Comparison of ENCODE assay signal across 12 mouse cellular contexts in the genomic region with DNA sequence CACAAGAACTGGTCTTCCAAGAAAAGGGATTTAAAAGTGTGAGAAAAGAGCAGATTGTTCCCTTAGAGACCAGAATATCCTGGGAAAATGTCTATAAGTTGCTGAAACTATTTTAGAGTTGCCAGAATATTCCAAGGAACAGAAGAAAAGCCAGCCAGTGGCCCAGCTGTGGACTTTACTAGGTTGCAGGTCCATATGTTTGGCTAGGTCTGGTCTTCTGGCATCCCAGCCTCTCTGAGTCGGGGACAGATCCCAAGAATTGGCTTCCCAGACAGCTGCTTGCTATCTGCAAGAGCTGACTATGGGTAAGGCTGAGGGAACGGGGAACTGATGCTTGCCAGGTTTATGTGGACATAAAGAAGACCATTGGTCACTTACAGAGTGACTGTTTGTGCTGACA.
DNase-seq lines count a peak whose midpoint lies in the region; ATAC-seq and TF ChIP-seq lines count a peak whose summit lies in the region.
"Had no signal": no experiment of that assay in that cellular context is flagged by ENCODE, and none has a peak within 500 bp of the region (broad histone marks: within the 10 kb centered on the region; RNA-seq: fewer than 3 reads in every experiment).

No protein-coding gene starts in this region.

- no peak for ATAC-seq in heart, embryonic 12.5 days (ENCODE audit: insufficient number of reproducible peaks, low FRiP score)
- ATAC-seq in lung, embryonic 15.5 days (ENCODE audit: borderline replicate concordance, extremely low read depth, low FRiP score, low TSS enrichment), result peak; percentile 66; the same call in 1 of the 2 replicates
- ATAC-seq in heart, embryonic 16.5 days (replicated peaks; ENCODE audit: extremely low read depth, insufficient read depth, low FRiP score), result 0 out of 2 replicates have a peak, but pooled peaks have one; percentile 44
- ATAC-seq in hindbrain, embryonic 14.5 days (ENCODE audit: low FRiP score), result no peak
- ATAC-seq: midbrain, embryonic 15.5 days had no signal

- no peaks in the 10 kb centered on the region for H3K4me1 ChIP-seq in heart, adult 2 months (ENCODE audit: control insufficient read depth, insufficient read depth, low read length)
- H3K4me1 ChIP-seq in heart, embryonic 12.5 days (replicated peaks), result no peaks in the 10 kb centered on the region
- H3K4me1 ChIP-seq in lung, embryonic 15.5 days, result peaks cover 14% of the 10 kb centered on the region; the same call in 1 of the 2 replicates
- no peaks in the 10 kb centered on the region for H3K4me1 ChIP-seq in heart, embryonic 16.5 days (ENCODE audit: control insufficient read depth, insufficient read depth, low read length)
- H3K4me1 ChIP-seq in hindbrain, embryonic 14.5 days (replicated peaks; ENCODE audit: control insufficient read depth, insufficient read depth, low read length), result no peaks in the 10 kb centered on the region
- H3K4me1 ChIP-seq: liver, embryonic 15.5 days; midbrain, embryonic 15.5 days had no signal

- no peak overlapping the region for H3K4me2 ChIP-seq in heart, embryonic 12.5 days
- no peak overlapping the region for H3K4me2 ChIP-seq in lung, embryonic 15.5 days
- H3K4me2 ChIP-seq in heart, embryonic 16.5 days (ENCODE audit: low read depth, low read length), result no peak overlapping the region
- H3K4me2 ChIP-seq in hindbrain, embryonic 14.5 days (replicated peaks), result no peak overlapping the region
- H3K4me2 ChIP-seq: liver, embryonic 15.5 days; midbrain, embryonic 15.5 days had no signal

- intact Hi-C loops in heart, adult 2 months (cut with DNase I), result loop anchor here (5.0 kb wide), 1 partner anchor 249 kb away; no protein-coding TSS in a partner anchor

- H3K27me3 ChIP-seq in heart, adult 2 months (ENCODE audit: control insufficient read depth, insufficient read depth, low read length), result no peaks in the 10 kb centered on the region
- peaks cover 75% of the 10 kb centered on the region for H3K27me3 ChIP-seq in heart, embryonic 12.5 days (replicated peaks)
- H3K27me3 ChIP-seq in lung, embryonic 15.5 days, result no peaks in the 10 kb centered on the region
- H3K27me3 ChIP-seq in heart, embryonic 16.5 days (ENCODE audit: control insufficient read depth, insufficient read depth, low read length), result peaks cover 8% of the 10 kb centered on the region
- no peaks in the 10 kb centered on the region for H3K27me3 ChIP-seq in hindbrain, embryonic 14.5 days (ENCODE audit: control insufficient read depth, insufficient read depth, low read length)
- H3K27me3 ChIP-seq: liver, embryonic 15.5 days; midbrain, embryonic 15.5 days had no signal

- no peaks in the 10 kb centered on the region for H3K79me2 ChIP-seq in heart, adult 2 months (replicated peaks; ENCODE audit: control insufficient read depth, insufficient read depth, low read length)

- no peaks in the 10 kb centered on the region for H3K9me3 ChIP-seq in heart, embryonic 12.5 days (replicated peaks)
- no peaks in the 10 kb centered on the region for H3K9me3 ChIP-seq in lung, embryonic 15.5 days
- no peaks in the 10 kb centered on the region for H3K9me3 ChIP-seq in heart, embryonic 16.5 days (replicated peaks; ENCODE audit: control insufficient read depth, low read length)
- H3K9me3 ChIP-seq in hindbrain, embryonic 14.5 days (ENCODE audit: control insufficient read depth, low read length), result no peaks in the 10 kb centered on the region
- H3K9me3 ChIP-seq: liver, embryonic 15.5 days; midbrain, embryonic 15.5 days had no signal

- TF ChIP-seq POLR2A in heart, adult 2 months (IDR thresholded peaks at IDR 0.05; ENCODE audit: insufficient read depth, low read depth, low read length), result no peak

- H3K27ac ChIP-seq in heart, adult 2 months, result no peak overlapping the region
- no peak overlapping the region; the same call in 1 of the 2 replicates for H3K27ac ChIP-seq in heart, embryonic 12.5 days (ENCODE audit: poor library complexity, severe bottlenecking)
- H3K27ac ChIP-seq in lung, embryonic 15.5 days, result no peak overlapping the region; the same call in 1 of the 2 replicates
- no peak overlapping the region; the same call in 1 of the 2 replicates for H3K27ac ChIP-seq in heart, embryonic 16.5 days (ENCODE audit: low read length)
- no peak overlapping the region for H3K27ac ChIP-seq in hindbrain, embryonic 14.5 days
- H3K27ac ChIP-seq: liver, embryonic 15.5 days; midbrain, embryonic 15.5 days had no signal

- no peak overlapping the region for H3K9ac ChIP-seq in heart, adult 2 months (ENCODE audit: low read depth, low read length)
- H3K9ac ChIP-seq in heart, embryonic 12.5 days, result no peak overlapping the region
- H3K9ac ChIP-seq in lung, embryonic 15.5 days, result no peak overlapping the region
- H3K9ac ChIP-seq in heart, embryonic 16.5 days (ENCODE audit: low read length), result no peak overlapping the region
- H3K9ac ChIP-seq in hindbrain, embryonic 14.5 days, result no peak overlapping the region
- H3K9ac ChIP-seq: liver, embryonic 15.5 days; midbrain, embryonic 15.5 days had no signal

- no peak overlapping the region for H3K4me3 ChIP-seq in heart, adult 2 months
- no peak overlapping the region for H3K4me3 ChIP-seq in heart, embryonic 12.5 days
- no peak overlapping the region for H3K4me3 ChIP-seq in lung, embryonic 15.5 days
- no peak overlapping the region for H3K4me3 ChIP-seq in heart, embryonic 16.5 days (ENCODE audit: low read length)
- no peak overlapping the region for H3K4me3 ChIP-seq in hindbrain, embryonic 14.5 days (replicated peaks; ENCODE audit: low read length)
- H3K4me3 ChIP-seq: liver, embryonic 15.5 days; midbrain, embryonic 15.5 days had no signal

- peak; percentile 18 to 20 for DNase-seq in heart, adult 2 months
- DNase-seq in lung, adult 18-20 months, result no peak
- DNase-seq in right cerebral cortex, postnatal 14 days, result peak; percentile 31
- DNase-seq in hindbrain, embryonic 14.5 days (ENCODE audit: low spot score), result no peak
- DNase-seq in spleen, adult 18-20 months, result no peak
- DNase-seq: adrenal gland, adult 8-10 months; thymus, postnatal 36 days had no signal

- no peaks in the 10 kb centered on the region for H3K36me3 ChIP-seq in heart, adult 2 months (ENCODE audit: control insufficient read depth, insufficient read depth, low read length)
- H3K36me3 ChIP-seq in heart, embryonic 12.5 days, result no peaks in the 10 kb centered on the region
- no peaks in the 10 kb centered on the region for H3K36me3 ChIP-seq in lung, embryonic 15.5 days
- no peaks in the 10 kb centered on the region for H3K36me3 ChIP-seq in heart, embryonic 16.5 days (ENCODE audit: control insufficient read depth, insufficient read depth)
- no peaks in the 10 kb centered on the region for H3K36me3 ChIP-seq in hindbrain, embryonic 14.5 days (replicated peaks; ENCODE audit: control insufficient read depth, insufficient read depth)
- H3K36me3 ChIP-seq: liver, embryonic 15.5 days; midbrain, embryonic 15.5 days had no signal

- TF ChIP-seq CTCF in heart, adult 2 months (IDR thresholded peaks at IDR 0.05), result no peak

- TF ChIP-seq EP300 in heart, adult 2 months (IDR thresholded peaks at IDR 0.05; ENCODE audit: insufficient read depth, low read depth, low read length), result no peak

- 53% methylated on average over 2 of the region's 2 CpGs for WGBS in heart, adult 2 months
- 57% methylated on average over 2 of the region's 2 CpGs for WGBS in heart, embryonic 12.5 days
- 26% methylated on average over 2 of the region's 2 CpGs for WGBS in lung, embryonic 15.5 days
- WGBS in heart, embryonic 16.5 days, result 48% methylated on average over 2 of the region's 2 CpGs
- 85% methylated on average over 2 of the region's 2 CpGs for WGBS in hindbrain, embryonic 14.5 days

Comparison
In these comparisons a context has a peak if more than half of its experiments do, and no peak if none do; other contexts are left out.
1. ATAC-seq: peak in lung, embryonic 15.5 days (single experiment) and heart, embryonic 16.5 days (single experiment); none in heart, embryonic 12.5 days (single experiment) and hindbrain, embryonic 14.5 days (single experiment).
2. DNase-seq: peak in heart, adult 2 months (2 of 2) and right cerebral cortex, postnatal 14 days (single experiment); none in lung, adult 18-20 months (0 of 2), hindbrain, embryonic 14.5 days (single experiment) and spleen, adult 18-20 months (0 of 2).